Mouse (Mus musculus) embryonic fibroblast, embryonic 13.5 days (primary cell): ENCODE measurements around the gene Jarid2.

ENCODE experiments used
- CTCF ChIP-seq: IDR thresholded peaks from 2 replicates; pipeline ENCODE4 v1.5.1; 2011; ENCODE audit warnings: mild to moderate bottlenecking, control low read depth, low read length, moderate library complexity, borderline replicate concordance; ENCODE audit not compliant: insufficient read depth
- POLR2A ChIP-seq: IDR thresholded peaks from 2 replicates; pipeline ENCODE4 v1.6.1; 2011; ENCODE audit warnings: low read depth, mild to moderate bottlenecking, control low read depth, low read length, moderate library complexity

GRCm38 (mm10) chr13:44839866-44840835 is 110.9 kb downstream of the Jarid2 start:
- TF ChIP-seq CTCF (no peak), POLR2A (no peak)
